Mouse (Mus musculus) erythroblast, embryonic 14.5 days (primary cell): ENCODE results near the gene Rccd1.

Experiments
- GATA1 ChIP-seq: IDR thresholded peaks from 2 replicates; pipeline ENCODE4 v1.6.1; 2012; ENCODE audit warnings: low read length, inconsistent platforms, mixed read lengths
- TAL1 ChIP-seq: IDR thresholded peaks from 3 replicates; pipeline ENCODE4 v1.6.1; 2012; ENCODE audit warnings: low read length, inconsistent platforms, mixed read lengths

DNA sequence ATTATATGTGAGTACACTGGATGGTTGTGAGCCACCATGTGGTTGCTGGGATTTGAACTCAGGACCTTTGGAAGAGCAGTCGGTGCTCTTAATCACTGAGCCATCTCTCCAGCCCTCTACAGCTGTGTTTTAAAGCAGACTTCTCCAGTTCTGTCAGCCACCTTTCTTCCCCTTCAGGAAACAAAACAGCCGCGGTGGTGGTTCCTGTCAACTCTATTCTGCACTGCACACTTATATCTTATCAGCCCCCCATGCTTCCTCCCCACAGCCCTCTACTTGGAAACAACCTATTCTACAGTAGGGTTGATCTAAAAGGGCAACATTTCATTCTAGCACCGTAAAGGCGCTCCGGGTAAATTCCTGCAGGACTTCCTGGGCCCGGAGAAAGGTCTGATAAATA, 77.4 kb downstream of the Rccd1 start:
- no peak for TF ChIP-seq TAL1
- TF ChIP-seq GATA1: no peak
